Mouse (Mus musculus) brain, embryonic 14.5 days (tissue): ENCODE results near the gene C1qtnf2.

Source experiments
- CTCF ChIP-seq: fragments of 200-500 bp; IDR thresholded peaks from 2 replicates; pipeline ENCODE4 v1.5.1; 2012; ENCODE audit warnings: inconsistent platforms, mild to moderate bottlenecking, moderate library complexity, borderline replicate concordance; ENCODE audit not compliant: insufficient read depth, insufficient read length; ENCODE audit errors: extremely low read depth
- POLR2A ChIP-seq: fragments of 200-500 bp; IDR thresholded peaks from 2 replicates; pipeline ENCODE4 v1.6.1; 2012; ENCODE audit warnings: mild to moderate bottlenecking, inconsistent platforms, borderline replicate concordance; ENCODE audit not compliant: poor library complexity, insufficient read depth, insufficient read length, severe bottlenecking; ENCODE audit errors: extremely low read depth

- TF ChIP-seq POLR2A (no peak), CTCF (no peak)
Observed at GRCm38 (mm10) chr11:43484057-43484456, 10.0 kb downstream of the C1qtnf2 start.
